Mouse (Mus musculus): ENCODE data around the gene Khdc3.
"Not testable (repeated sequence)": the region's sequence is repeated elsewhere in the genome, so short reads cannot be mapped to it uniquely, and the experiment has no call there.

Gene Khdc3

GRCm38 (mm10) chr9:73102181-73102580, 545 bp downstream of the Khdc3 start, which contains the start of gene Gm20509:
TSS of gene Gm20509 (plus strand) at chr9:73102470.
- DNase-seq (ENCODE audit: low read depth, low spot score): no peak

- no peak for DNase-seq (ENCODE audit: low read depth, low spot score)
Observed at GRCm38 (mm10) chr9:73103159-73103879, 1.7 kb downstream of the Khdc3 start.

- DNase-seq (ENCODE audit: low read depth, low spot score): no peak
Observed at GRCm38 (mm10) chr9:73103880-73104198, 2.2 kb downstream of the Khdc3 start.

- DNase-seq (ENCODE audit: low read depth, low spot score): no peak
Observed at GRCm38 (mm10) chr9:73105141-73105540, 3.5 kb downstream of the Khdc3 start.

GRCm38 (mm10) chr9:73105771-73106170, 4.1 kb downstream of the Khdc3 start:
- DNase-seq (ENCODE audit: low read depth, low spot score): no peak

- peak; percentile 56 for DNase-seq (ENCODE audit: low read depth, low spot score)
Observed at GRCm38 (mm10) chr9:73112919-73113906, 11.6 kb downstream of the Khdc3 start, which contains the start of gene Rsl24d1. TSS of gene Rsl24d1 (plus strand) at chr9:73113426.

GRCm38 (mm10) chr9:73116704-73117103, 15.1 kb downstream of the Khdc3 start:
- DNase-seq (ENCODE audit: low read depth, low spot score): not testable (repeated sequence)

GRCm38 (mm10) chr9:73118012-73118411, 16.4 kb downstream of the Khdc3 start:
- DNase-seq (ENCODE audit: low read depth, low spot score): no peak

GRCm38 (mm10) chr9:73121735-73122134, 20.1 kb downstream of the Khdc3 start:
- DNase-seq (ENCODE audit: low read depth, low spot score): no peak

GRCm38 (mm10) chr9:73125043-73125570, 23.5 kb downstream of the Khdc3 start:
- DNase-seq (ENCODE audit: low read depth, low spot score): no peak

GRCm38 (mm10) chr9:73127457-73127856, 25.8 kb downstream of the Khdc3 start:
- no peak for DNase-seq (ENCODE audit: low read depth, low spot score)

- no peak for DNase-seq (ENCODE audit: low read depth, low spot score)
Observed at GRCm38 (mm10) chr9:73129875-73130274, 28.2 kb downstream of the Khdc3 start.

- DNase-seq (ENCODE audit: low read depth, low spot score): no peak
Observed at GRCm38 (mm10) chr9:73130529-73130928, 28.9 kb downstream of the Khdc3 start.

GRCm38 (mm10) chr9:73137341-73137886, 35.8 kb downstream of the Khdc3 start:
- no peak for DNase-seq (ENCODE audit: low read depth, low spot score)

Measured in c-Kit-negative CD71-positive TER-119-positive erythroid progenitor cells, embryonic 14.5 days (primary cell).